8 mouse cellular contexts compared by ENCODE assay signal in genomic region chr9:64811538-64812474, GRCm38 (mm10). TPM values are rescaled to one million over a fixed set of nuclear protein-coding genes. Genes with fewer than 3 reads are reported as not detected.
DNase-seq lines count a peak whose midpoint lies in the region; ATAC-seq and TF ChIP-seq lines count a peak whose summit lies in the region.

No protein-coding gene starts in this region.

- H3K9me3 ChIP-seq in limb, embryonic 13.5 days = no peaks in the 10 kb centered on the region
- no peaks in the 10 kb centered on the region for H3K9me3 ChIP-seq in midbrain, postnatal 0 days (ENCODE audit: low read length)

- H3K4me3 ChIP-seq in spleen, adult 2 months (ENCODE audit: extremely low read depth, insufficient read depth, insufficient read length) = peak overlapping the region; percentile 74
- H3K4me3 ChIP-seq in kidney, adult 2 months (ENCODE audit: insufficient read depth, low read depth, low read length) = peak overlapping the region; percentile 89
- H3K4me3 ChIP-seq in limb, embryonic 13.5 days = peak overlapping the region; percentile 86
- peak overlapping the region; percentile 88 for H3K4me3 ChIP-seq in midbrain, postnatal 0 days (ENCODE audit: low read depth, low read length)

- TF ChIP-seq CTCF in spleen, adult 2 months (IDR thresholded peaks at IDR 0.05; ENCODE audit: extremely low read depth, insufficient read depth, insufficient read length, insufficient replicate concordance) = peak; percentile 9; the same call in 1 of the 2 replicates
- TF ChIP-seq CTCF in kidney, adult 2 months (conservative IDR thresholded peaks at IDR 0.05; ENCODE audit: insufficient read depth, insufficient read length, low read depth, low read length) = 0 out of 2 replicates have a peak, but pooled peaks have one; percentile 4
- TF ChIP-seq CTCF in midbrain, postnatal 0 days (IDR thresholded peaks at IDR 0.05) = peak; percentile 34

- H3K9ac ChIP-seq in limb, embryonic 13.5 days = peak overlapping the region; percentile 75
- H3K9ac ChIP-seq in midbrain, postnatal 0 days (replicated peaks; ENCODE audit: low read length, poor library complexity, severe bottlenecking) = peak overlapping the region; percentile 90

- no peak for DNase-seq in spleen, adult 2 months (ENCODE audit: low read depth in 1 of 2, low spot score in 2 of 2)
- DNase-seq in spleen, postnatal 14 days (ENCODE audit: low spot score in 2 of 2) = no peak
- DNase-seq in cerebellum, postnatal 10 days = peak; percentile 81 to 84
- peak; percentile 61 for DNase-seq in gastrocnemius, postnatal 10 days
- peak; percentile 74 for DNase-seq in kidney, adult 2 months
- peak; percentile 70 for DNase-seq in midbrain, postnatal 0 days (ENCODE audit: low spot score)
- peak; percentile 79 for DNase-seq in testis, postnatal 10 days (ENCODE audit: low spot score)

- TF ChIP-seq POLR2A in spleen, adult 2 months (IDR thresholded peaks at IDR 0.05; ENCODE audit: low read depth, low read length) = no peak
- no peak for TF ChIP-seq POLR2A in kidney, adult 2 months (IDR thresholded peaks at IDR 0.05; ENCODE audit: low read depth, low read length)

- H3K27ac ChIP-seq in spleen, adult 2 months (ENCODE audit: insufficient read depth, low read length) = peak overlapping the region; percentile 85
- no peak overlapping the region for H3K27ac ChIP-seq in kidney, adult 2 months (ENCODE audit: insufficient read depth, low read depth, low read length)
- peak overlapping the region; percentile 88 for H3K27ac ChIP-seq in limb, embryonic 13.5 days
- peak overlapping the region; percentile 89 for H3K27ac ChIP-seq in midbrain, postnatal 0 days (ENCODE audit: low read depth, low read length)

- H3K4me2 ChIP-seq in limb, embryonic 13.5 days (replicated peaks) = peak overlapping the region; percentile 73
- H3K4me2 ChIP-seq in midbrain, postnatal 0 days (ENCODE audit: low read depth, low read length, poor library complexity, severe bottlenecking) = peak overlapping the region; percentile 66

- peak; percentile 62 for ATAC-seq in limb, embryonic 13.5 days (ENCODE audit: low FRiP score, low read depth)
- ATAC-seq in midbrain, postnatal 0 days (ENCODE audit: low FRiP score) = peak; percentile 82

- H3K27me3 ChIP-seq in spleen, adult 2 months (ENCODE audit: control insufficient read depth, insufficient read depth, low read length) = no peaks in the 10 kb centered on the region
- H3K27me3 ChIP-seq in kidney, adult 2 months (replicated peaks; ENCODE audit: control insufficient read depth, insufficient read depth, low read length) = no peaks in the 10 kb centered on the region
- H3K27me3 ChIP-seq in limb, embryonic 13.5 days = no peaks in the 10 kb centered on the region
- H3K27me3 ChIP-seq in midbrain, postnatal 0 days (ENCODE audit: insufficient read depth, low read length) = no peaks in the 10 kb centered on the region

- H3K4me1 ChIP-seq in spleen, adult 2 months (ENCODE audit: control insufficient read depth, insufficient read depth, insufficient read length) = peaks cover 7% of the 10 kb centered on the region; the same call in 1 of the 2 replicates
- H3K4me1 ChIP-seq in kidney, adult 2 months (ENCODE audit: control insufficient read depth, insufficient read depth, low read length) = no peaks in the 10 kb centered on the region; the same call in 1 of the 2 replicates
- H3K4me1 ChIP-seq in limb, embryonic 13.5 days = peaks cover 13% of the 10 kb centered on the region
- peaks cover 5% of the 10 kb centered on the region; the same call in 1 of the 2 replicates for H3K4me1 ChIP-seq in midbrain, postnatal 0 days (ENCODE audit: insufficient read depth, low read length)

- H3K36me3 ChIP-seq in spleen, adult 2 months (ENCODE audit: control insufficient read depth, insufficient read depth, low read length) = no peaks in the 10 kb centered on the region; the same call in 1 of the 2 replicates
- no peaks in the 10 kb centered on the region for H3K36me3 ChIP-seq in kidney, adult 2 months (ENCODE audit: control insufficient read depth, insufficient read depth, low read length)
- H3K36me3 ChIP-seq in limb, embryonic 13.5 days = no peaks in the 10 kb centered on the region
- H3K36me3 ChIP-seq in midbrain, postnatal 0 days (ENCODE audit: insufficient read depth, low read length) = no peaks in the 10 kb centered on the region

- WGBS in spleen, adult 2 months = 1% methylated on average over 59 of the region's 59 CpGs
- WGBS in kidney, adult 2 months = 2% methylated on average over 59 of the region's 59 CpGs
- WGBS in limb, embryonic 13.5 days = 1% methylated on average over 56 of the region's 59 CpGs
- under 1% methylated on average over 52 of the region's 59 CpGs for WGBS in midbrain, postnatal 0 days

RNA-seq across cellular contexts. Expression of gene Dennd4a, which starts 0.7 kb away (rescaled TPM):
- polyA plus RNA-seq in spleen, adult 2 months (2012; rRNA removed) = 22.2 and 25.9 TPM in 2 replicates
- total RNA-seq in gastrocnemius, postnatal 10 days (2021) = 10 to 100 TPM in 1 of 2 experiments, 1 to 10 TPM in 1; 7.7 to 13.1 TPM
- polyA plus RNA-seq in kidney, adult 2 months (2012; rRNA removed) = 4.5 and 5.1 TPM in 2 replicates
- polyA plus RNA-seq in limb, embryonic 13.5 days (2015; fragmentation: Nextera tagmentation; extraction: Ambion mirVana) = 7.5 and 9.8 TPM in 2 replicates
- 15.2 and 20.7 TPM in 2 replicates for total RNA-seq in midbrain, postnatal 0 days (2014; rRNA removed)
- 5.3 and 7.1 TPM in 2 replicates for polyA plus RNA-seq in midbrain, postnatal 0 days (2015; fragmentation: Nextera tagmentation; extraction: Ambion mirVana)

Comparison
In these comparisons a context has a peak if more than half of its experiments do, and no peak if none do; other contexts are left out.
1. DNase-seq: peak in cerebellum, postnatal 10 days (2 of 2), gastrocnemius, postnatal 10 days (single experiment), kidney, adult 2 months (single experiment), midbrain, postnatal 0 days (single experiment) and testis, postnatal 10 days (single experiment); none in spleen, adult 2 months (0 of 2) and spleen, postnatal 14 days (0 of 2).
2. Peak in every context shown above with its lines, with median percentiles within 50 percentile points of each other: H3K4me3 ChIP-seq and CTCF ChIP-seq.